Mouse (Mus musculus) adipocyte (in vitro differentiated cells): Measurements from ENCODE around the gene Col19a1.

Source experiments
- DNase-seq: peaks from one replicate; pipeline ENCODE4 v3.0.0-alpha.2; 2016; ENCODE audit warnings: low spot score

Gene Col19a1

GRCm38 (mm10) chr1:24316490-24316889 is 270.8 kb downstream of the Col19a1 start:
- no peak for DNase-seq

- DNase-seq, result no peak
These were observed 276.4 kb downstream of the Col19a1 start for GRCm38 (mm10) chr1:24310847-24311246.

GRCm38 (mm10) chr1:24310193-24310592 is 277.1 kb downstream of the Col19a1 start:
- DNase-seq, result no peak

DNA sequence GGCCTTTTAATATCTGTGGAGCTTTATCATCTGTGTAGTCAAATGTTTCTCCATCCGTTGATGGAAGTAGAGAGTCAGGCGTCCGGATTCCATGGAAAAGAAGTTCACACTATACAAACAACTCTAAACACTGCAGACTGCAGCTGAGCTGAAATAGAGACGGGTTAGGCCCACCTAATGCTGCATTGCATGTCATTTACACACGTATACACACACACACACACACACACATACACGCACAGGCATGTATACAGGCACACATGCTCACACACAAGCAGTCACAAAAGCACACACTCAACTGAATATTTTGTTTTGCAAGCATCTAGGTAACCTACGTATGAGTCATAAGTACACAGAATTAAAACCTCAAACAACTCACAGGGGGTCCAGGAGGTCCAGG is 284.2 kb downstream of the Col19a1 start:
- no peak for DNase-seq

DNA sequence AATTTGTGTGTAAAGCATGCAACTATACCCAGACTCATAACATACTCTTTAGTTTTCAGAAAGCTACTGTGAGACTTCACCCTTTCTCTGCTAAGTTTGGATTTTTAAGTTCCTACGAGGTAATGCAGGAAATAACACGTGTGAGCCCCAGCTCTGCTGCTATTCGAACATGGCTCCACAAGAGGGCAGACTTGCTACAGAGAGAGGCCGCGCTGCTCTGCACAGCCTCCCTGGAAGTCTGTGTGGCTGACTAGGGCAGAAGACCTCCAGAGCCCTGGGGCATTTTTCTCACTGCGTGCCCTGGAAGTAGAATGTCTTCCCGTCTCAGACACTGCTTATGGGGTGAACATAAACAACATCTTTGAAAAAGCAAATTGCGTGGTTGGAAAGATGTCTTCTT is 284.6 kb downstream of the Col19a1 start:
- peak; percentile 6 for DNase-seq

DNA sequence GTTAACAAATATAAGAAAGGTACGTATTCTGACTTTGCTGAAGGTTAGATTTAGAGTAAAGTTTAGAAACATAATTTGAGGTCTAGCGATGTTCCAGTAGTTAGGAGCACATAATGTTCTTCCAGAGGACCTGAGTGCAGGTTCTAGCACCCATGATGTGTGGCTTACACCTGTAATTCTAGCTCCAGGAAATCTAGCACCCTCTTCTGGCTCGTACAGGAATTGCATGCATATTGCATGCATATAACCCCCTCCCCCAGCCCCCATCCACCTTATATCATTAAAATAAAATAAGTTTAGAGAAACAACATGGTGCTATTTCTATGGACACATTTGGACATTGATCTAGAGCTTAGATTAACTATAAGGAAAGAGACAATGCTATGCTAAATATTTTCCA is 286.6 kb downstream of the Col19a1 start:
- DNase-seq, result no peak

DNA sequence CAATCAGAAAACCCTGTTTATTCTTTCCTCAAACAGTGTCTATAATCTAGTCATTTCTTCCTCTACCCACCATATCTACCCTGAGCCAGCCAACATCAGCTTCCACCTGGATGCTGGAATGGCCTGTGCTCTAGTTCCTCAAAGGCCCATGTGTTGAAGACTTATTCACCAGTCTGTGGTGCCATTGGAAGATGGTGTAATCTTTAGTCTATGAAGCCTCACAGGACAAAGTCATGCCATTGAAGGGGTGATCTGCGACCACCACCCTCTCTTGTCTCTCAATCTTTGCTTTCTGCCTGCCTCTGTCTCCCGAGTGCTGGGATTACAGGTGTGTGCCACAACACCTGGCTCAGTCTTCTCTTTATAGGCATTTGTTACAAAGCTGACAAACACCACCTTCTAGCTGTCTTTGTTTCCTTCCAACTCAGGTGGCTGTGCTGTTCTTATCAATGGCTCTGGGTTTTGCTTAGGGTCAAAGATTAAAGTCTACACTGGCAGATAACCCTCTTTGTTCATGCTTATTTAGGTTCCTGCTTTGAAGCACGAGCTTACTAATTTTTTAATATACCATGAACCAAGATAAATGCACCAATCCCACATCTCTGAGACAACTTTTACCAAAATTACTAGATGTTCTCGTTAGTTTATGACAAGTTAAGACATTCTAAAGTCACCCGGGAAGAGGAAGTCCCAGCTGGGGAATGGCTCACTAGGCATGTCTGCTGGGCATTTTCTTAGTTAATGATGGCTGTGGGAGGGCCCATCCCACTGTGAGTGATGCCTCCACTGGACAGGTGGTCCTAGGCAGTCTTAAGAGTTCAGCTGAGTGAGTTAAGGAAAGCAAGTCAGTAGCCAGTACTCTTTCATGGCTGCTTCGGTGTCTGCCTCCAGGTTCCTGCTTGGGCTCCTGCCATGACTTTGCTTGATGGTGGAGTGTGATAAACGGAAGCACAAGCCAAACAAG is 292.0 kb downstream of the Col19a1 start:
- DNase-seq, result no peak

GRCm38 (mm10) chr1:24292515-24292914 is 294.8 kb downstream of the Col19a1 start:
- DNase-seq, result no peak

DNA sequence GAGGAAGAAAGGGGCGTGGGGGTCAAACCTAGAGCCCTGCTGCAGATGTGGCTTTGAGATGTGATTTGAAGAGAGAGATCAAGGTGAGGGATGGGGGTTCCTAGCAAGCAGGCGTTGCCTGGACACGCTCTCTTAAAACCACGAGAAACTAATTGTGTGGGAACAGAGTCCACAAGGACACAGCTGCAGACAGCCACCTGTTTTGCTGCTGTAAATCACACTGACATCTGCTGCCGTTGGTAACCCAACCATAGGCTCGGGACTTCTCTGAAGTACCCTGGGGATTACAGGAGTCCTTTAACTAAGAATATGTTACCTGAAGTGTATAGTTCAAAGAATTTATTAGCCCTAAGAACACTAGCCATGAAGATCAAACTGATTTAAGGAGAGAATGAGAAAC is 300.9 kb downstream of the Col19a1 start:
- no peak for DNase-seq

DNA sequence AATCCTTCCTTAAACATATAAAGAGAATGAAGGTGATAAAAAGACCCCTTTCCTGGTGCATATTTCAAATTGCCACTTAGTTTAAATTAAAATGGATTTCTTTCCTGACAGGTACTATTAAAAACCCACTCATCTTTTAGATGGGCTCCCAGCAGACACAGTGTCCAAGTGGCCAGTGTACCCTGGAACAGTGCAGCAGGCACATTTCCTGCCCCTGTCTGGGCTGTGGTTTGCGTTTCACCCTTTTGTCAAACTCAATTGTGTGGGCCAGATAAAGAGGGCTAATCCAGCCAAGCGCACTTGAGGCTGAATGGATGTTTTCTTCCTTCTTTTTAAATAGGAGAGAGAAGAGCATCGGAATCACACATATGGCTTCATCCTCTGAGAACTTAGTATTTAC is 320.2 kb downstream of the Col19a1 start:
- DNase-seq, result no peak

GRCm38 (mm10) chr1:24261181-24261580 is 326.1 kb downstream of the Col19a1 start:
- no peak for DNase-seq

DNA sequence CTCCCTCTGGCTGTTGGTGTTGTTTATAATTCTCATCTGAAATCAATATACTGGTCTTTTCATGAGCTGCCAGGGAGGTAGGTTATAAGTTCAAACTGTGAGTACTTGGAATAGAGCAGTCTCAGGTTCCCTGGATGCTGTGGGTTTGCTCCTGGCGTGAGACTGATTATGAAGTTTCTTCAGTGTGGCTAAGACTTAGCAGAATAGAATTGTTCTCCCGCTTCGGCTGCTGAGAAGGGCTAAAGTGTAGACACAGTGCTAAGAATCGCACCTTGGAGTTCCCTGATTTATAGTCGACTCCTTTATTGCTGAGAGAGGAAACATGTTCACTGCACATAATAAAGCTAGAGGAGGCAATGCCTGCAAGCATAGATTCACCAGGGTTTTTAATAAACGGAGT is 327.9 kb downstream of the Col19a1 start:
- DNase-seq, result no peak

DNA sequence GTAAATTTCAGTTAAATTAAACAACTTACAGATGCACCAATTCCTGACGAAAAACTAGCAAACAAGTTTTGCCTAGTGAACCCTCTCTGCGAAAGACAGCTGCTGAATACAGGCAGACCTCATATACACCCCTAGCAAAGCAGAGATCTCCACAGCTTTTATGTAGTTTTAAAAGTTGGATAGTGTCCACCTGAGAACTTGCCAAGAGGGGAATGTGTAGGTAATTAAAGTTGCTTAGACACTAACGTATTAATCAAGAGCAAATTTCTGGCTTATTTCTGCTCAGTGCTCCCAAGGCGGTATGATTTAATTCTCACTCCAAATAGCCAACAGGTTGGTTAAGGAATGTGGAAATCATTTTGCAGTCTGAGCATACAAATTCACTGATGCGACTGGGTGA is 329.3 kb downstream of the Col19a1 start:
- no peak for DNase-seq

GRCm38 (mm10) chr1:24249105-24249664 is 338.1 kb downstream of the Col19a1 start:
- DNase-seq, result peak; percentile 54

DNA sequence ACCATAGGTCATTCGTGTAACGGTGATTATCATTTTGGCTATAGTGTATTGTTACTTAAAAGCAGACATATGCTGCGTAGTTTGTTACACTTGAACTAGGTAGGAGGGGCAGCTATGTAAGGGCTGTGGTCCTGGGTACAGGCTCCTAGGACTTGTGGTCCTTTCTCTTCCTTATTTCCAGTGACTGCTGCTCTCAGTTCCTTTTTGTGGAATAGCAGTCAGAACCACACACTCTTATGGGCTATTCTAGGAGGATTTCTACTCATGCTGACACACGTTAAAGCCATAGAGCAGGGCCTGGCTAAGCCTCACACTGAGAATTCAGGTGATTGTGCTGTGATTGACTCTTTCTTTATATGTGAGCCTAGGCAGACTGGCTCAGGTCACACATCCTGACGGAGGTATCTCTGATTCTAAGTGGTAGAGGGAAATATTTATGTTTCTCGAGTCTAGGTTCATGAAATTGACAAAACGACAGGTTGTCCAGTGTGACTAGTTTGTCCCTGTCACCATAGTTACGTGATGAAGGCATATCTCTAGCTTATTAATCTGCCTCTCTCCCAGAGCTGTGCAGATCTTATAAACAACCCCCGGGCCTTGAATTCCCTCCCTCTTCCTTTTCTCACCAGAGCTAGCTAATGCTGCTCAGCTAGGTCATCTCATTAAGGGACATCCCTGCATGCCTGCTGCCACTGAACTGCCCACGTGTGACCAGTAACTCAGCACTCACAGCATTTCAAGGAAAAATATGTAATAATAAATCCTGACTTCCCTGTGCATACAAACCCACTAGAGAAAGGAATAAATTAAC is 338.8 kb downstream of the Col19a1 start:
- no peak for DNase-seq

DNA sequence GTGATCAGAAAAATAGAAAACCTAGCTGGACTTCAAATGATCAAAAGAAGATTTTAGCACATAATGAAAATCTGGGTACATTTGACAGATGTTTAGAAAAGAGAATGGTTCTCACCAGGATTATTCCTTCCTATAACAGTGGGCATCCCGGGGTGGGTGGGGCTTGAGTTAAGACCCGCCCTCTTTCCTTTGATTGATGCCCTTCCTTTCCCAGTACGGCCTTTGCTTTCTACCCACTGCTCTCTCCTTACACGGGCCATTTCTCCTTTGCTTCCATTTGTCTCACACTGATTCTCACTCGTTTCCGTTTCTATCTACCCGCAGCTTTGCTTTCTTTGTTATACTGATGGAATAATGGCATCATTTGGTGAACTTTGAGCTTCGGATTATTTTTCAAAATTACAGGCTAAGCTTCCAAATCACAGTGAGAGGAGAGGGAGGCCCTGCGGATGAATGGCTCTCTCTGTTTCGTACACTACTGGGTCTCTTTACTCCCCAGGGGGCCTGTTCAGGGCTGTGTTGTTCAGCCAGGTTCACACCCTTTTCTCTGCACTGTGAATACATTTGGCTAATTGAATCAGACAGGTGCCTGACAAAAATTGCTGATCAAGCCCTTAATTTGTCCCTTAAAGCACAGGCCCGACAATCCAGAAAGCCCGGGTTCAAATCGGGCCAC is 341.4 kb downstream of the Col19a1 start:
- no peak for DNase-seq

- DNase-seq, result no peak
These were observed 342.3 kb downstream of the Col19a1 start for GRCm38 (mm10) chr1:24244931-24245330.

DNA sequence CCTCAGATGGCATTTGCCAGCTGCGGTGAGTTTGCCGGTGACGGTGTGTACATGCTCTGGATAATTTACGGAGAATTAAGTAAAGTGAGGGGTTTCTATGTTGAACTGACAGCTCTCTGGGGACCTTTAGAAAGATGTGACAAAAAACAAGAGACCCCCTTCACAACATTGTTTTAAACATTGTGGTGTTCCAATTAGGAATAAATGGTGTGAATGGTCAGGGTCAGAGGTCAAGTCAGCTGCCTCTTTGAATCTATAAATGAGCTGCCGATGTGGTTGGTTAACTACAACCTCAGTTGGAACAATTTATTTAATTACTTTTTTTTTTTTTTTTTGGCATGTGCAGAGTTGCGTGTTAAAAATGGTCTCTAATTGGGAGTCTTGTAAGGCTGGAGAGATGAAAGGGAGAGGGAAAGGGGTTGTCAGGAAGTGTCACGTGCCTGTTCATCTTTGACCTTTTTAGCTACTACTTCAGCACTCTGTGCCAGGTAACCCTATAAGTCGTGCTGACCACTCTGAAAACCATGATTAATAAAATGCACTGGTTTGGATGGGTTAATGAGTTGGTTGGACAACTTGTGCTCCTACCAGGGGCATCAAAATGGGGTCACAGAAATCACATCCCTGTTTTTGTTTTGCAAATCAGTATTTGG is 347.1 kb downstream of the Col19a1 start:
- DNase-seq, result no peak

- DNase-seq, result no peak
These were observed 350.9 kb downstream of the Col19a1 start for GRCm38 (mm10) chr1:24236330-24236729.

- DNase-seq, result no peak
These were observed 355.6 kb downstream of the Col19a1 start for GRCm38 (mm10) chr1:24231504-24232270.

- DNase-seq, result no peak
These were observed 356.8 kb downstream of the Col19a1 start for GRCm38 (mm10) chr1:24230428-24230827.
